ENCODE assay signal across 8 mouse cellular contexts in genomic region chr4:48585241-48586098, GRCm38 (mm10). TPM values are rescaled to one million over a fixed set of nuclear protein-coding genes. Genes with fewer than 3 reads are reported as not detected.
DNase-seq lines count a peak whose midpoint lies in the region; ATAC-seq lines count a peak whose summit lies in the region.

No protein-coding gene starts in this region.

- H3K4me1 ChIP-seq in forebrain, embryonic 10.5 days, result peaks cover 58% of the 10 kb centered on the region
- H3K4me1 ChIP-seq in hindbrain, embryonic 16.5 days (ENCODE audit: control insufficient read depth, insufficient read depth, low read depth, low read length), result peaks cover 8% of the 10 kb centered on the region; the same call in 1 of the 2 replicates
- peaks cover 15% of the 10 kb centered on the region for H3K4me1 ChIP-seq in limb, embryonic 12.5 days (replicated peaks)
- H3K4me1 ChIP-seq in midbrain, embryonic 11.5 days (ENCODE audit: control insufficient read depth, insufficient read depth, low read length), result peaks cover 7% of the 10 kb centered on the region; the same call in 1 of the 2 replicates

- H3K9me3 ChIP-seq in forebrain, embryonic 10.5 days, result peaks cover 4% of the 10 kb centered on the region; the same call in 1 of the 2 replicates
- no peaks in the 10 kb centered on the region; the same call in 1 of the 2 replicates for H3K9me3 ChIP-seq in hindbrain, embryonic 16.5 days (ENCODE audit: control insufficient read depth, low read length)
- 0 out of 2 replicates have a peak, but pooled peaks cover 3% of the 10 kb centered on the region for H3K9me3 ChIP-seq in limb, embryonic 12.5 days
- H3K9me3 ChIP-seq in midbrain, embryonic 11.5 days (ENCODE audit: control insufficient read depth, low read length), result peaks cover 4% of the 10 kb centered on the region; the same call in 1 of the 2 replicates

- peak overlapping the region; percentile 99 for H3K27ac ChIP-seq in forebrain, embryonic 10.5 days
- peak overlapping the region; percentile 93 for H3K27ac ChIP-seq in hindbrain, embryonic 16.5 days (ENCODE audit: low read depth, low read length)
- peak overlapping the region; percentile 96 for H3K27ac ChIP-seq in limb, embryonic 12.5 days
- H3K27ac ChIP-seq in midbrain, embryonic 11.5 days (ENCODE audit: low read depth, low read length), result peak overlapping the region; percentile 97

- H3K9ac ChIP-seq in hindbrain, embryonic 16.5 days (ENCODE audit: low read depth, low read length), result peak overlapping the region; percentile 88
- H3K9ac ChIP-seq in limb, embryonic 12.5 days (replicated peaks), result peak overlapping the region; percentile 99
- H3K9ac ChIP-seq in midbrain, embryonic 11.5 days (ENCODE audit: low read length), result peak overlapping the region; percentile 99

- H3K36me3 ChIP-seq in forebrain, embryonic 10.5 days (replicated peaks), result peaks cover 30% of the 10 kb centered on the region
- peaks cover 3% of the 10 kb centered on the region; the same call in 1 of the 2 replicates for H3K36me3 ChIP-seq in hindbrain, embryonic 16.5 days (ENCODE audit: control insufficient read depth, insufficient read depth, low read length)
- H3K36me3 ChIP-seq in limb, embryonic 12.5 days, result peaks cover 4% of the 10 kb centered on the region
- H3K36me3 ChIP-seq in midbrain, embryonic 11.5 days (ENCODE audit: control insufficient read depth, insufficient read depth, low read length), result peaks cover 3% of the 10 kb centered on the region; the same call in 1 of the 2 replicates

- peak; percentile 72 for ATAC-seq in hindbrain, embryonic 16.5 days
- ATAC-seq in limb, embryonic 12.5 days (ENCODE audit: insufficient number of reproducible peaks, insufficient read depth, low FRiP score, low TSS enrichment, low read depth), result peak; percentile 67
- ATAC-seq in midbrain, embryonic 11.5 days (ENCODE audit: low FRiP score), result peak; percentile 68

- peak overlapping the region; percentile 90 for H3K4me2 ChIP-seq in hindbrain, embryonic 16.5 days (ENCODE audit: low read length)
- peak overlapping the region; percentile 86 for H3K4me2 ChIP-seq in limb, embryonic 12.5 days
- H3K4me2 ChIP-seq in midbrain, embryonic 11.5 days, result peak overlapping the region; percentile 52

- H3K4me3 ChIP-seq in forebrain, embryonic 10.5 days, result peak overlapping the region; percentile 97
- peak overlapping the region; percentile 93 for H3K4me3 ChIP-seq in hindbrain, embryonic 16.5 days (ENCODE audit: low read length)
- peak overlapping the region; percentile 96 for H3K4me3 ChIP-seq in limb, embryonic 12.5 days (replicated peaks)
- H3K4me3 ChIP-seq in midbrain, embryonic 11.5 days (ENCODE audit: low read depth, low read length), result peak overlapping the region; percentile 80

- WGBS in forebrain, embryonic 10.5 days, result under 1% methylated on average over 79 of the region's 92 CpGs
- under 1% methylated on average over 59 of the region's 92 CpGs for WGBS in hindbrain, embryonic 16.5 days
- WGBS in limb, embryonic 12.5 days, result under 1% methylated on average over 79 of the region's 92 CpGs
- WGBS in midbrain, embryonic 11.5 days, result under 1% methylated on average over 69 of the region's 92 CpGs

- H3K27me3 ChIP-seq in forebrain, embryonic 10.5 days (ENCODE audit: poor library complexity, severe bottlenecking), result peaks cover 2% of the 10 kb centered on the region; the same call in 1 of the 2 replicates
- no peaks in the 10 kb centered on the region for H3K27me3 ChIP-seq in hindbrain, embryonic 16.5 days (replicated peaks; ENCODE audit: control insufficient read depth, insufficient read depth, low read length)
- no peaks in the 10 kb centered on the region for H3K27me3 ChIP-seq in limb, embryonic 12.5 days
- H3K27me3 ChIP-seq in midbrain, embryonic 11.5 days (ENCODE audit: control insufficient read depth, insufficient read depth, low read length), result no peaks in the 10 kb centered on the region

- DNase-seq in adrenal gland, adult (ENCODE audit: inconsistent age in 2 of 2, low spot score in 1 of 2), result peak; percentile 58 to 77
- DNase-seq in adrenal gland, adult 8-10 months, result no peak
- peak; percentile 74 for DNase-seq in ZHBTc4 (ENCODE audit: low read depth, low spot score)
- peak; percentile 68 for DNase-seq in forebrain, embryonic 10.5 days (ENCODE audit: extremely low spot score, low spot score)
- no peak for DNase-seq in midbrain, embryonic 11.5 days (ENCODE audit: low spot score, missing footprints)
- DNase-seq in spleen, postnatal 4 days (ENCODE audit: low spot score in 2 of 2), result peak; percentile 19 to 65

RNA-seq across cellular contexts. Expression of gene Tmeff1, which starts 0.5 kb away (rescaled TPM):
- total RNA-seq in adrenal gland, adult 8-10 months (2022), result 10 to 100 TPM in 1 of 4 experiments, 1 to 10 TPM in 3; 5.1 to 11.5 (median 7.9) TPM
- polyA plus RNA-seq in forebrain, embryonic 10.5 days (2016; fragmentation: Nextera tagmentation; extraction: Ambion mirVana), result 53.5 and 64.1 TPM in 2 replicates
- 72.2 and 182 TPM in 2 replicates for polyA plus RNA-seq in hindbrain, embryonic 16.5 days (2015; fragmentation: Nextera tagmentation; extraction: Ambion mirVana)
- polyA plus RNA-seq in limb, embryonic 12.5 days (2016; fragmentation: Nextera tagmentation; extraction: Ambion mirVana), result 110 and 112 TPM in 2 replicates
- polyA plus RNA-seq in midbrain, embryonic 11.5 days (2014; fragmentation: Nextera tagmentation; extraction: Ambion mirVana), result 258 TPM in 2 replicates

RNA-seq across cellular contexts. Expression of gene Msantd3, which starts 45.7 kb away (rescaled TPM):
- total RNA-seq in adrenal gland, adult 8-10 months (2022), result 10 to 100 TPM; 13.6 to 22.3 (median 19.3) TPM
- polyA plus RNA-seq in forebrain, embryonic 10.5 days (2016; fragmentation: Nextera tagmentation; extraction: Ambion mirVana), result 63.3 and 65.2 TPM in 2 replicates
- 21.8 and 24.5 TPM in 2 replicates for polyA plus RNA-seq in hindbrain, embryonic 16.5 days (2015; fragmentation: Nextera tagmentation; extraction: Ambion mirVana)
- polyA plus RNA-seq in limb, embryonic 12.5 days (2016; fragmentation: Nextera tagmentation; extraction: Ambion mirVana), result 30.9 and 36.4 TPM in 2 replicates
- 77.6 and 81.8 TPM in 2 replicates for polyA plus RNA-seq in midbrain, embryonic 11.5 days (2014; fragmentation: Nextera tagmentation; extraction: Ambion mirVana)

Comparison
In these comparisons a context has a peak if more than half of its experiments do, and no peak if none do; other contexts are left out.
1. DNase-seq: peak in adrenal gland, adult (2 of 2), ZHBTc4 (single experiment), forebrain, embryonic 10.5 days (single experiment) and spleen, postnatal 4 days (2 of 2); none in adrenal gland, adult 8-10 months (single experiment) and midbrain, embryonic 11.5 days (single experiment).
2. Peak in every context shown above with its lines, with median percentiles within 50 percentile points of each other: H3K27ac ChIP-seq, H3K4me3 ChIP-seq, ATAC-seq, H3K4me2 ChIP-seq and H3K9ac ChIP-seq.